Mouse (Mus musculus) erythroblast, embryonic 14.5 days (primary cell): ENCODE results near the gene Gm7029.

Experiments
- GATA1 ChIP-seq: IDR thresholded peaks from 2 replicates; pipeline ENCODE4 v1.6.1; 2012; ENCODE audit warnings: low read length, inconsistent platforms, mixed read lengths
- TAL1 ChIP-seq: IDR thresholded peaks from 3 replicates; pipeline ENCODE4 v1.6.1; 2012; ENCODE audit warnings: low read length, inconsistent platforms, mixed read lengths

DNA sequence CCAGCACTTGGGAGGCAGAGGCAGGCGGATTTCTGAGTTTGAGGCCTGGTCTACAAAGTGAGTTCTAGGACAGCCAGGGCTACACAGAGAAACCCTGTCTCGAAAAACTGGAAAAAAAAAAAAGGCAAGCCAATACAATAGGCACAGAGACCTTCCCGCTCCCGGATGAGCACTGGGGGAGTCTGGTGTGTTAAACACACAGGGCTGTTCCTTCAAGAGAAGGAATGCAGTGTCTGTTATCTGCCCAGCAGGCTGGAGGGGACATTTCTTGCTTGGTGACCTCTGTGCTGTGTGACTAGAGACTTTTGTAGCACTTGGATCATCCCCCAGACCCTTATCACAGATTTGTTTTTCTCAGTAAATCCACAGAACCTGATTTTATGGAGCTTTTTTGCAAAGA is 28.0 kb downstream of the Gm7029 start:
- TF ChIP-seq GATA1 (no peak), TAL1 (no peak)
